Mouse (Mus musculus) neural tube, embryonic 14.5 days (tissue): Measurements from ENCODE around the gene Atcay. TPM values are rescaled to one million over a fixed set of nuclear protein-coding genes. Genes with fewer than 3 reads are reported as not detected.
A peak's percentile ranks its signal among the peaks of the same experiment; 100 is the strongest.

Source experiments
- ATAC-seq: fragments of 200-750 bp; cut with Nextera tagmentation; 2 replicates; pipeline ENCODE4 v1.8.0; 2017; ENCODE audit warnings: low read depth, mild to moderate bottlenecking, moderate TSS enrichment, moderate library complexity
- H3K27ac ChIP-seq: fragments of 300-500 bp; sonication (generic); 2 replicates; pipeline ENCODE4 v1.5.1; 2014; ENCODE audit warnings: low read depth, mild to moderate bottlenecking, control low read depth, low read length, moderate library complexity, mixed read lengths
- H3K27me3 ChIP-seq: fragments of 300-500 bp; sonication (generic); 2 replicates; pipeline ENCODE4 v1.6.1; 2014; ENCODE audit warnings: low read length; ENCODE audit not compliant: control insufficient read depth, insufficient read depth
- H3K36me3 ChIP-seq: fragments of 300-500 bp; sonication (generic); 2 replicates; pipeline ENCODE4 v1.6.1; 2014; ENCODE audit warnings: low read length, mixed read lengths; ENCODE audit not compliant: control insufficient read depth, insufficient read depth
- H3K4me1 ChIP-seq: fragments of 300-500 bp; sonication (generic); 2 replicates; pipeline ENCODE4 v1.6.1; 2014; ENCODE audit warnings: low read length; ENCODE audit not compliant: control insufficient read depth, insufficient read depth
- H3K4me2 ChIP-seq: fragments of 300-500 bp; sonication (generic); 2 replicates; pipeline ENCODE4 v1.6.1; 2014; ENCODE audit warnings: mild to moderate bottlenecking, low read depth, low read length, control low read depth
- H3K4me3 ChIP-seq: fragments of 300-500 bp; sonication (generic); 2 replicates; pipeline ENCODE4 v1.5.1; 2014; ENCODE audit warnings: low read depth, low read length, control low read depth, mixed read lengths
- H3K9ac ChIP-seq: fragments of 300-500 bp; sonication (generic); replicated peaks from 2 replicates; pipeline ENCODE4 v1.6.1; 2014; ENCODE audit warnings: low read depth, mild to moderate bottlenecking, control low read depth, low read length, mixed read lengths
- H3K9me3 ChIP-seq: fragments of 300-500 bp; sonication (generic); 2 replicates; pipeline ENCODE4 v1.6.1; 2016; ENCODE audit warnings: low read length; ENCODE audit not compliant: control insufficient read depth
- WGBS: fragments of 180-500 bp; shearing (Covaris S2); extraction: QIAGEN DNeasy Blood & Tissue Kit; methylation state at CpG from one replicate; pipeline ENCODE4 v1.1.7; 2014; 5-methylcytosine and 5-hydroxymethylcytosine counted together
- polyA plus RNA-seq: library from polyadenylated mRNA; unstranded; fragments of >200 nt; fragmentation: Nextera tagmentation; extraction: Ambion mirVana; gene quantifications from 2 replicates; pipeline ENCODE4 v1.2.1, GENCODE M21; 2014

Gene Atcay
- polyA plus RNA-seq, 1 experiment from 2014 or later: 84.8 TPM

GRCm38 (mm10) chr10:81245166-81245565 lies 14.5 kb upstream of the Atcay start:
- no peak for ATAC-seq
- Histone ChIP-seq H3K36me3 (peaks cover 11% of the 10 kb centered on the region; the same call in 1 of the 2 replicates), H3K4me2 (no peak overlapping the region), H3K4me3 (no peak overlapping the region), H3K27me3 (peaks cover 2% of the 10 kb centered on the region; the same call in 1 of the 2 replicates), H3K9me3 (no peaks in the 10 kb centered on the region), H3K27ac (no peak overlapping the region), H3K4me1 (no peaks in the 10 kb centered on the region), H3K9ac (no peak overlapping the region)
- WGBS: 96% methylated on average over 6 of the region's 6 CpGs

- H3K36me3 ChIP-seq: peaks cover 10% of the 10 kb centered on the region; the same call in 1 of the 2 replicates
- H3K4me3 ChIP-seq: no peak overlapping the region
- H3K27ac ChIP-seq: no peak overlapping the region
- WGBS: 6% methylated on average over 17 of the region's 17 CpGs
- no peak overlapping the region for H3K4me2 ChIP-seq
- no peaks in the 10 kb centered on the region for H3K4me1 ChIP-seq
- H3K27me3 ChIP-seq: peaks cover 4% of the 10 kb centered on the region; the same call in 1 of the 2 replicates
- H3K9ac ChIP-seq: no peak overlapping the region; the same call in 1 of the 2 replicates
- no peaks in the 10 kb centered on the region for H3K9me3 ChIP-seq
- peak; percentile 70 for ATAC-seq
These were observed 14.0 kb upstream of the Atcay start for GRCm38 (mm10) chr10:81244595-81244994.

- H3K4me2 ChIP-seq: no peak overlapping the region
- no peak overlapping the region; the same call in 1 of the 2 replicates for H3K9ac ChIP-seq
- H3K9me3 ChIP-seq: no peaks in the 10 kb centered on the region
- peaks cover 10% of the 10 kb centered on the region; the same call in 1 of the 2 replicates for H3K36me3 ChIP-seq
- peak; percentile 15; the same call in 1 of the 2 replicates for ATAC-seq
- peaks cover 4% of the 10 kb centered on the region; the same call in 1 of the 2 replicates for H3K27me3 ChIP-seq
- WGBS: 79% methylated on average over 4 of the region's 4 CpGs
- no peak overlapping the region for H3K4me3 ChIP-seq
- H3K4me1 ChIP-seq: no peaks in the 10 kb centered on the region
- no peak overlapping the region for H3K27ac ChIP-seq
These were observed 13.5 kb upstream of the Atcay start for GRCm38 (mm10) chr10:81244146-81244545.

GRCm38 (mm10) chr10:81242021-81242420 lies 11.4 kb upstream of the Atcay start:
- H3K27ac ChIP-seq: no peak overlapping the region
- no peak overlapping the region for H3K4me3 ChIP-seq

GRCm38 (mm10) chr10:81240876-81241275 lies 10.2 kb upstream of the Atcay start:
- WGBS: 20% methylated on average over 13 of the region's 13 CpGs
- no peak overlapping the region for H3K4me3 ChIP-seq
- no peak overlapping the region for H3K9ac ChIP-seq
- H3K9me3 ChIP-seq: no peaks in the 10 kb centered on the region
- no peak overlapping the region for H3K27ac ChIP-seq
- H3K4me2 ChIP-seq: no peak overlapping the region
- H3K4me1 ChIP-seq: no peaks in the 10 kb centered on the region
- no peak for ATAC-seq
- H3K36me3 ChIP-seq: 0 out of 2 replicates have a peak, but pooled peaks cover under 1% of the 10 kb centered on the region
- H3K27me3 ChIP-seq: peaks cover 4% of the 10 kb centered on the region; the same call in 1 of the 2 replicates

More at GRCm38 (mm10) chr10:81242021-81242420, 11.4 kb upstream of the Atcay start:
- Histone ChIP-seq H3K36me3 (0 out of 2 replicates have a peak, but pooled peaks cover 5% of the 10 kb centered on the region), H3K4me2 (no peak overlapping the region), H3K27me3 (peaks cover 4% of the 10 kb centered on the region; the same call in 1 of the 2 replicates), H3K9me3 (no peaks in the 10 kb centered on the region), H3K9ac (no peak overlapping the region), H3K4me1 (no peaks in the 10 kb centered on the region)
- 87% methylated on average over 16 of the region's 16 CpGs for WGBS
- no peak for ATAC-seq

- Histone ChIP-seq H3K4me2 (no peak overlapping the region), H3K4me1 (peaks cover 3% of the 10 kb centered on the region; the same call in 1 of the 2 replicates), H3K36me3 (no peaks in the 10 kb centered on the region), H3K9me3 (no peaks in the 10 kb centered on the region), H3K27me3 (peaks cover 4% of the 10 kb centered on the region; the same call in 1 of the 2 replicates), H3K9ac (no peak overlapping the region), H3K27ac (no peak overlapping the region), H3K4me3 (no peak overlapping the region)
- ATAC-seq: no peak
- WGBS: 74% methylated on average over 2 of the region's 2 CpGs
These were observed 8.0 kb upstream of the Atcay start for GRCm38 (mm10) chr10:81238618-81239017.

GRCm38 (mm10) chr10:81236471-81237268 lies 6.0 kb upstream of the Atcay start:
- H3K4me2 ChIP-seq: no peak overlapping the region
- H3K9ac ChIP-seq: no peak overlapping the region
- H3K4me3 ChIP-seq: no peak overlapping the region
- no peaks in the 10 kb centered on the region for H3K9me3 ChIP-seq
- WGBS: 76% methylated on average over 12 of the region's 12 CpGs
- no peak overlapping the region for H3K27ac ChIP-seq
- H3K27me3 ChIP-seq: peaks cover 4% of the 10 kb centered on the region; the same call in 1 of the 2 replicates
- no peaks in the 10 kb centered on the region for H3K36me3 ChIP-seq
- H3K4me1 ChIP-seq: peaks cover 8% of the 10 kb centered on the region
- ATAC-seq: no peak

- Histone ChIP-seq H3K27me3 (no peaks in the 10 kb centered on the region), H3K4me3 (no peak overlapping the region), H3K4me2 (no peak overlapping the region), H3K27ac (no peak overlapping the region), H3K9ac (no peak overlapping the region), H3K4me1 (peaks cover 19% of the 10 kb centered on the region), H3K36me3 (no peaks in the 10 kb centered on the region), H3K9me3 (no peaks in the 10 kb centered on the region)
- no peak for ATAC-seq
- 87% methylated on average over 6 of the region's 6 CpGs for WGBS
These were observed 3.6 kb upstream of the Atcay start for GRCm38 (mm10) chr10:81234206-81234605.

GRCm38 (mm10) chr10:81233226-81233585 lies 2.6 kb upstream of the Atcay start:
- Histone ChIP-seq H3K4me3 (peak overlapping the region; percentile 64), H3K27me3 (no peaks in the 10 kb centered on the region), H3K9me3 (no peaks in the 10 kb centered on the region), H3K27ac (no peak overlapping the region; the same call in 1 of the 2 replicates), H3K36me3 (no peaks in the 10 kb centered on the region), H3K4me2 (peak overlapping the region; percentile 71), H3K4me1 (peaks cover 29% of the 10 kb centered on the region), H3K9ac (peak overlapping the region; percentile 78)
- under 1% methylated on average over 14 of the region's 28 CpGs for WGBS
- ATAC-seq: peak; percentile 25
